Mouse (Mus musculus) small intestine, adult 10 weeks (tissue): ENCODE data around the gene P2ry10. TPM values are rescaled to one million over a fixed set of nuclear protein-coding genes. Genes with fewer than 3 reads are reported as not detected.

Experiments used
- polyA plus RNA-seq: library from polyadenylated mRNA; stranded (reverse); fragments of 350-450 nt; fragmentation: Illumina TruSeq; extraction: RNeasy Lipid Tissue Mini Kit (QIAGEN cat#74804); gene quantifications from one replicate; pipeline ENCODE4 v1.2.3, GENCODE M21; 2014; ENCODE audit warnings: low replicate concordance

P2ry10 gene
- 10.1 TPM for polyA plus RNA-seq

GRCm38 (mm10) chrX:107088177-107088576, at the start of gene P2ry10:
Gene P2ry10 (plus strand): TSS chrX:107088492.

GRCm38 (mm10) chrX:107148681-107149080, 60.4 kb downstream of the P2ry10 start, which contains the start of gene P2ry10b:
Gene P2ry10b (plus strand): TSS chrX:107148927.

Other genes with a start within 250 kb of the P2ry10 start
- not detected for gene Rtl3, start 247.8 kb upstream of the P2ry10 start, polyA plus RNA-seq
- 0.78 TPM for gene Lpar4, start 167.9 kb upstream of the P2ry10 start, polyA plus RNA-seq
- gene P2ry10b, start 60.4 kb downstream of the P2ry10 start, polyA plus RNA-seq: 1.9 TPM
- 3.1 TPM for gene Gpr174, start 167.4 kb downstream of the P2ry10 start, polyA plus RNA-seq